Mouse (Mus musculus): ENCODE measurements around the gene Hes2. TPM values are rescaled to one million over a fixed set of nuclear protein-coding genes. Genes with fewer than 3 reads are reported as not detected.

The Hes2 gene
- polyA plus RNA-seq, 1 experiment from 2014 or later: 1.0 TPM

GRCm38 (mm10) chr4:152209623-152210022, 51.0 kb downstream of the Hes2 start:
- no peak overlapping the region for H3K9ac ChIP-seq (ENCODE audit: low read length)
- 63% methylated on average over 4 of the region's 4 CpGs for WGBS
- no peak overlapping the region for H3K4me2 ChIP-seq
- DNase-seq (ENCODE audit: low spot score, missing footprints): no peak
- H3K4me1 ChIP-seq (ENCODE audit: control insufficient read depth, insufficient read depth, low read length): peaks cover 4% of the 10 kb centered on the region
- H3K36me3 ChIP-seq (ENCODE audit: control insufficient read depth, insufficient read depth, low read length): no peaks in the 10 kb centered on the region
- ATAC-seq (ENCODE audit: low FRiP score): no peak
- H3K27me3 ChIP-seq (ENCODE audit: control insufficient read depth, insufficient read depth, low read length): no peaks in the 10 kb centered on the region; the same call in 1 of the 2 replicates
- H3K27ac ChIP-seq (ENCODE audit: low read depth, low read length): no peak overlapping the region
- H3K4me3 ChIP-seq (ENCODE audit: low read depth, low read length): no peak overlapping the region
- no peaks in the 10 kb centered on the region for H3K9me3 ChIP-seq (ENCODE audit: control insufficient read depth, low read length)

Other genes with a start within 250 kb of the Hes2 start
- 79.3 and 86.8 TPM in 2 replicates for gene Dnajc11, start 225.2 kb upstream of the Hes2 start, polyA plus RNA-seq (2014; fragmentation: Nextera tagmentation; extraction: Ambion mirVana)
- 21.9 and 24.6 TPM in 2 replicates for gene Thap3, start 169.9 kb upstream of the Hes2 start, polyA plus RNA-seq (2014; fragmentation: Nextera tagmentation; extraction: Ambion mirVana)
- gene Phf13, start 162.6 kb upstream of the Hes2 start, polyA plus RNA-seq (2014; fragmentation: Nextera tagmentation; extraction: Ambion mirVana): 21.5 and 22.9 TPM in 2 replicates
- gene Klhl21, start 150.1 kb upstream of the Hes2 start, polyA plus RNA-seq (2014; fragmentation: Nextera tagmentation; extraction: Ambion mirVana): 2.0 and 2.6 TPM in 2 replicates
- 21.1 and 22.5 TPM in 2 replicates for gene Zbtb48, start 131.2 kb upstream of the Hes2 start, polyA plus RNA-seq (2014; fragmentation: Nextera tagmentation; extraction: Ambion mirVana)
- gene Tas1r1, start 120.3 kb upstream of the Hes2 start, polyA plus RNA-seq (2014; fragmentation: Nextera tagmentation; extraction: Ambion mirVana): 0.44 and 0.58 TPM in 2 replicates
- gene Nol9, start 119.5 kb upstream of the Hes2 start, polyA plus RNA-seq (2014; fragmentation: Nextera tagmentation; extraction: Ambion mirVana): 23.4 TPM in 2 replicates
- 3.6 and 5.1 TPM in 2 replicates for gene Plekhg5, start 86.4 kb upstream of the Hes2 start, polyA plus RNA-seq (2014; fragmentation: Nextera tagmentation; extraction: Ambion mirVana)
- 0.28 and 0.31 TPM in 2 replicates for gene Tnfrsf25, start 42.9 kb upstream of the Hes2 start, polyA plus RNA-seq (2014; fragmentation: Nextera tagmentation; extraction: Ambion mirVana)
- 0.33 and 0.61 TPM in 2 replicates for gene Espn, start 6.5 kb upstream of the Hes2 start, polyA plus RNA-seq (2014; fragmentation: Nextera tagmentation; extraction: Ambion mirVana)
- 92.5 and 93.5 TPM in 2 replicates for gene Acot7, start 19.3 kb downstream of the Hes2 start, polyA plus RNA-seq (2014; fragmentation: Nextera tagmentation; extraction: Ambion mirVana)
- gene Gpr153, start 115.4 kb downstream of the Hes2 start, polyA plus RNA-seq (2014; fragmentation: Nextera tagmentation; extraction: Ambion mirVana): 7.4 and 9.5 TPM in 2 replicates
- 8.6 and 12.6 TPM in 2 replicates for gene Hes3, start 132.8 kb downstream of the Hes2 start, polyA plus RNA-seq (2014; fragmentation: Nextera tagmentation; extraction: Ambion mirVana)
- 18.1 and 19.8 TPM in 2 replicates for gene Icmt, start 138.4 kb downstream of the Hes2 start, polyA plus RNA-seq (2014; fragmentation: Nextera tagmentation; extraction: Ambion mirVana)
- gene Rnf207, start 160.1 kb downstream of the Hes2 start, polyA plus RNA-seq (2014; fragmentation: Nextera tagmentation; extraction: Ambion mirVana): 1.1 and 1.7 TPM in 2 replicates
- 357 and 368 TPM in 2 replicates for gene Rpl22, start 166.9 kb downstream of the Hes2 start, polyA plus RNA-seq (2014; fragmentation: Nextera tagmentation; extraction: Ambion mirVana)
- gene Chd5, start 179.8 kb downstream of the Hes2 start, polyA plus RNA-seq (2014; fragmentation: Nextera tagmentation; extraction: Ambion mirVana): 0.56 and 0.66 TPM in 2 replicates

Data from midbrain, embryonic 11.5 days (tissue).